Mouse (Mus musculus): ENCODE results near the gene Ciita. TPM values are rescaled to one million over a fixed set of nuclear protein-coding genes. Genes with fewer than 3 reads are reported as not detected.

Gene Ciita
- polyA plus RNA-seq, 1 experiment from 2014 or later = 0.14 TPM

DNA sequence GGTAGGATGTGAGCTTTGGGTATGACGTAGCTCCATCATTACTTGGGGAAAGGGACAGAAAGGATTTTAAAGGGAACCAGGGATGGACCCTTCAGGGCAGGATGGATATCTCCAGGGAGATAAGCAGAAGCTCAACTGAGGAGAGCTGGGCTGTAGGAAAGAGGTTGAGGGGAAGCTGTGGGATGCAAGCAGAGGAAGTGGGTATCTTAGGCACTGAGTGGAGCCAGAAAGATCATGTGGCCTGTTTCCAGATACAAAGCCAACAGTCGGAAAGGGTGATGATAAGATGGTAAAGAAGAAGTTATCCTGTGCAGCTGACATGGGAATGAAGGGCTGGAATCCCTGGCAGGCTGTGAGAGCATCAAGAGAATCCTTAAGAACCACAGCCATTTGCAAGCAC is 18.7 kb upstream of the Ciita start:
- H3K4me1 ChIP-seq (ENCODE audit: control insufficient read depth, insufficient read depth, low read length) = no peaks in the 10 kb centered on the region
- H3K4me2 ChIP-seq = no peak overlapping the region
- ATAC-seq (ENCODE audit: low FRiP score) = no peak
- H3K27ac ChIP-seq (ENCODE audit: low read depth, low read length) = no peak overlapping the region
- WGBS = 93% methylated on average over 2 of the region's 2 CpGs
- no peaks in the 10 kb centered on the region for H3K36me3 ChIP-seq (ENCODE audit: control insufficient read depth, insufficient read depth, low read length)
- no peak overlapping the region for H3K9ac ChIP-seq (ENCODE audit: low read length)
- H3K27me3 ChIP-seq (ENCODE audit: control insufficient read depth, insufficient read depth, low read length) = no peaks in the 10 kb centered on the region
- no peaks in the 10 kb centered on the region for H3K9me3 ChIP-seq (ENCODE audit: control insufficient read depth, low read length)
- no peak overlapping the region for H3K4me3 ChIP-seq (ENCODE audit: low read depth, low read length)
- no peak for DNase-seq (ENCODE audit: low spot score, missing footprints)

- H3K36me3 ChIP-seq (ENCODE audit: control insufficient read depth, insufficient read depth, low read length) = no peaks in the 10 kb centered on the region
- H3K9me3 ChIP-seq (ENCODE audit: control insufficient read depth, low read length) = no peaks in the 10 kb centered on the region
- no peaks in the 10 kb centered on the region for H3K4me1 ChIP-seq (ENCODE audit: control insufficient read depth, insufficient read depth, low read length)
- DNase-seq (ENCODE audit: low spot score, missing footprints) (no peak), ATAC-seq (ENCODE audit: low FRiP score) (no peak)
- H3K9ac ChIP-seq (ENCODE audit: low read length) = no peak overlapping the region
- no peak overlapping the region for H3K4me3 ChIP-seq (ENCODE audit: low read depth, low read length)
- WGBS = 38% methylated on average over 4 of the region's 4 CpGs
- no peak overlapping the region for H3K4me2 ChIP-seq
- H3K27me3 ChIP-seq (ENCODE audit: control insufficient read depth, insufficient read depth, low read length) = no peaks in the 10 kb centered on the region
- no peak overlapping the region for H3K27ac ChIP-seq (ENCODE audit: low read depth, low read length)
These were observed 14.7 kb upstream of the Ciita start for GRCm38 (mm10) chr16:10465011-10465681.

GRCm38 (mm10) chr16:10467391-10468107 is 12.3 kb upstream of the Ciita start:
- 42% methylated on average over 11 of the region's 11 CpGs for WGBS
- no peak for ATAC-seq (ENCODE audit: low FRiP score)
- H3K4me1 ChIP-seq (ENCODE audit: control insufficient read depth, insufficient read depth, low read length) = no peaks in the 10 kb centered on the region

GRCm38 (mm10) chr16:10468201-10468600 is 11.7 kb upstream of the Ciita start:
- WGBS = 68% methylated on average over 1 of the region's 1 CpGs
- no peaks in the 10 kb centered on the region for H3K27me3 ChIP-seq (ENCODE audit: control insufficient read depth, insufficient read depth, low read length)
- H3K9me3 ChIP-seq (ENCODE audit: control insufficient read depth, low read length) = no peaks in the 10 kb centered on the region
- ATAC-seq (ENCODE audit: low FRiP score) = no peak
- no peak overlapping the region for H3K9ac ChIP-seq (ENCODE audit: low read length)
- no peak for DNase-seq (ENCODE audit: low spot score, missing footprints)
- H3K4me1 ChIP-seq (ENCODE audit: control insufficient read depth, insufficient read depth, low read length) = no peaks in the 10 kb centered on the region
- H3K4me3 ChIP-seq (ENCODE audit: low read depth, low read length) = no peak overlapping the region
- no peak overlapping the region for H3K4me2 ChIP-seq
- H3K36me3 ChIP-seq (ENCODE audit: control insufficient read depth, insufficient read depth, low read length) = no peaks in the 10 kb centered on the region
- H3K27ac ChIP-seq (ENCODE audit: low read depth, low read length) = no peak overlapping the region

More at GRCm38 (mm10) chr16:10467391-10468107, 12.3 kb upstream of the Ciita start:
- no peaks in the 10 kb centered on the region for H3K9me3 ChIP-seq (ENCODE audit: control insufficient read depth, low read length)
- no peak for DNase-seq (ENCODE audit: low spot score, missing footprints)
- no peak overlapping the region for H3K9ac ChIP-seq (ENCODE audit: low read length)
- no peak overlapping the region for H3K27ac ChIP-seq (ENCODE audit: low read depth, low read length)
- no peak overlapping the region for H3K4me2 ChIP-seq
- no peaks in the 10 kb centered on the region for H3K36me3 ChIP-seq (ENCODE audit: control insufficient read depth, insufficient read depth, low read length)
- H3K4me3 ChIP-seq (ENCODE audit: low read depth, low read length) = no peak overlapping the region
- no peaks in the 10 kb centered on the region for H3K27me3 ChIP-seq (ENCODE audit: control insufficient read depth, insufficient read depth, low read length)

DNA sequence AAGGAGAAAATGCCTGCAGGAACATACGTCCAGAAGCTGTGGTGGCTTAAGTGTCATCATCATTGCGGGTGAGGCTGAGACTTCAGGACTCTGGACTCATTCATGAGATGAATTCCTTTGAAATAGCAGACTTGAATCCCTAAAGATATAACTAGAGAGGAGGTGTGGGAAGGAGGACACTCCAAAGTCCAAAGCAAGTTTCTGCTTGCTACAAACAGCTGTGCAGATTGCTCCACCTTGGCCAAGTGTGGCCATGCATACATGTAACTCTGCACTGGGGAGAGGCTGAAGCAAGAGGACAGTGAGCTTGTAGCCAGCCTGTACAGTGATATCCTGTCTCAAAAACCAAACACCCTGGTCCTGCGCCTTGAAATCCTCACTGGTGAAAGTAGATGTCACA is 7.9 kb upstream of the Ciita start:
- 93% methylated on average over 3 of the region's 3 CpGs for WGBS
- ATAC-seq (ENCODE audit: low FRiP score) (no peak), DNase-seq (ENCODE audit: low spot score, missing footprints) (no peak)
- H3K9me3 ChIP-seq (ENCODE audit: control insufficient read depth, low read length) = no peaks in the 10 kb centered on the region
- no peak overlapping the region for H3K9ac ChIP-seq (ENCODE audit: low read length)
- H3K27ac ChIP-seq (ENCODE audit: low read depth, low read length) = no peak overlapping the region
- no peaks in the 10 kb centered on the region for H3K27me3 ChIP-seq (ENCODE audit: control insufficient read depth, insufficient read depth, low read length)
- H3K4me3 ChIP-seq (ENCODE audit: low read depth, low read length) = no peak overlapping the region
- H3K4me2 ChIP-seq = no peak overlapping the region
- no peaks in the 10 kb centered on the region for H3K4me1 ChIP-seq (ENCODE audit: control insufficient read depth, insufficient read depth, low read length)
- H3K36me3 ChIP-seq (ENCODE audit: control insufficient read depth, insufficient read depth, low read length) = no peaks in the 10 kb centered on the region

GRCm38 (mm10) chr16:10474956-10475355 is 4.9 kb upstream of the Ciita start:
- no peaks in the 10 kb centered on the region for H3K9me3 ChIP-seq (ENCODE audit: control insufficient read depth, low read length)
- ATAC-seq (ENCODE audit: low FRiP score) (no peak), DNase-seq (ENCODE audit: low spot score, missing footprints) (no peak)
- H3K4me3 ChIP-seq (ENCODE audit: low read depth, low read length) = no peak overlapping the region
- no peaks in the 10 kb centered on the region for H3K36me3 ChIP-seq (ENCODE audit: control insufficient read depth, insufficient read depth, low read length)
- no peak overlapping the region for H3K27ac ChIP-seq (ENCODE audit: low read depth, low read length)
- no peaks in the 10 kb centered on the region for H3K4me1 ChIP-seq (ENCODE audit: control insufficient read depth, insufficient read depth, low read length)
- H3K27me3 ChIP-seq (ENCODE audit: control insufficient read depth, insufficient read depth, low read length) = no peaks in the 10 kb centered on the region
- WGBS = 67% methylated on average over 3 of the region's 3 CpGs
- no peak overlapping the region for H3K9ac ChIP-seq (ENCODE audit: low read length)
- H3K4me2 ChIP-seq = no peak overlapping the region

DNA sequence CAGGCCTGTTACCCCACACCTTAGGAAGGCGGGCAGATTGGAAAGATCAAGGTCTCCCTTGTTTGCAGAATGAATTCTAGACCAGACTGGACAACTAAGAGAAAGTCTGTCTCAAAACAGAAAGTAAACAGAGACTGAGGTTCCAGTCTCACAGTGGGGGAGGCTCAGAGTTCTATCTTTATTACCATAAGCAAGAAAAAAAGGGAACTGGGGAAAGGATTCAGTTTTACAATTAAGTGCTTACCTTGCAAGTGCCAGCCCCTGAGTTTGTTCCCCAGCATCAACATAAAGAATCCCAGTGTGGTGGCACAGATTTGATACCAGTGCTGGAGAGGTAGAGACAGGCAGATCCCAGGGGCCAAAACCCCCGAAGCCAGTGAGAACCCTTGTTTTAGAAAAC is 3.9 kb upstream of the Ciita start:
- ATAC-seq (ENCODE audit: low FRiP score) (no peak), DNase-seq (ENCODE audit: low spot score, missing footprints) (no peak)
- Histone ChIP-seq H3K9ac (ENCODE audit: low read length) (no peak overlapping the region), H3K9me3 (ENCODE audit: control insufficient read depth, low read length) (no peaks in the 10 kb centered on the region), H3K27ac (ENCODE audit: low read depth, low read length) (no peak overlapping the region), H3K27me3 (ENCODE audit: control insufficient read depth, insufficient read depth, low read length) (no peaks in the 10 kb centered on the region), H3K4me2 (no peak overlapping the region), H3K4me3 (ENCODE audit: low read depth, low read length) (no peak overlapping the region), H3K4me1 (ENCODE audit: control insufficient read depth, insufficient read depth, low read length) (no peaks in the 10 kb centered on the region), H3K36me3 (ENCODE audit: control insufficient read depth, insufficient read depth, low read length) (no peaks in the 10 kb centered on the region)
- WGBS = 78% methylated on average over 2 of the region's 2 CpGs

- 74% methylated on average over 4 of the region's 4 CpGs for WGBS
- no peaks in the 10 kb centered on the region for H3K9me3 ChIP-seq (ENCODE audit: control insufficient read depth, low read length)
- H3K4me1 ChIP-seq (ENCODE audit: control insufficient read depth, insufficient read depth, low read length) = no peaks in the 10 kb centered on the region
- DNase-seq (ENCODE audit: low spot score, missing footprints) (no peak), ATAC-seq (ENCODE audit: low FRiP score) (no peak)
- no peak overlapping the region for H3K4me3 ChIP-seq (ENCODE audit: low read depth, low read length)
- no peaks in the 10 kb centered on the region for H3K36me3 ChIP-seq (ENCODE audit: control insufficient read depth, insufficient read depth, low read length)
- no peak overlapping the region for H3K4me2 ChIP-seq
- no peak overlapping the region for H3K27ac ChIP-seq (ENCODE audit: low read depth, low read length)
- H3K9ac ChIP-seq (ENCODE audit: low read length) = no peak overlapping the region
- no peaks in the 10 kb centered on the region for H3K27me3 ChIP-seq (ENCODE audit: control insufficient read depth, insufficient read depth, low read length)
These were observed 2.5 kb downstream of the Ciita start for GRCm38 (mm10) chr16:10482343-10482742.

GRCm38 (mm10) chr16:10486993-10487392 is 7.1 kb downstream of the Ciita start:
- DNase-seq (ENCODE audit: low spot score, missing footprints) (no peak), ATAC-seq (ENCODE audit: low FRiP score) (no peak)
- Histone ChIP-seq H3K4me2 (no peak overlapping the region), H3K4me3 (ENCODE audit: low read depth, low read length) (no peak overlapping the region), H3K36me3 (ENCODE audit: control insufficient read depth, insufficient read depth, low read length) (no peaks in the 10 kb centered on the region), H3K27me3 (ENCODE audit: control insufficient read depth, insufficient read depth, low read length) (no peaks in the 10 kb centered on the region), H3K27ac (ENCODE audit: low read depth, low read length) (no peak overlapping the region), H3K4me1 (ENCODE audit: control insufficient read depth, insufficient read depth, low read length) (0 out of 2 replicates have a peak, but pooled peaks cover 3% of the 10 kb centered on the region), H3K9ac (ENCODE audit: low read length) (no peak overlapping the region), H3K9me3 (ENCODE audit: control insufficient read depth, low read length) (no peaks in the 10 kb centered on the region)
- WGBS = 72% methylated on average over 3 of the region's 3 CpGs
